Mouse (Mus musculus): ENCODE measurements around the gene Ubl3.

Gene Ubl3

DNA sequence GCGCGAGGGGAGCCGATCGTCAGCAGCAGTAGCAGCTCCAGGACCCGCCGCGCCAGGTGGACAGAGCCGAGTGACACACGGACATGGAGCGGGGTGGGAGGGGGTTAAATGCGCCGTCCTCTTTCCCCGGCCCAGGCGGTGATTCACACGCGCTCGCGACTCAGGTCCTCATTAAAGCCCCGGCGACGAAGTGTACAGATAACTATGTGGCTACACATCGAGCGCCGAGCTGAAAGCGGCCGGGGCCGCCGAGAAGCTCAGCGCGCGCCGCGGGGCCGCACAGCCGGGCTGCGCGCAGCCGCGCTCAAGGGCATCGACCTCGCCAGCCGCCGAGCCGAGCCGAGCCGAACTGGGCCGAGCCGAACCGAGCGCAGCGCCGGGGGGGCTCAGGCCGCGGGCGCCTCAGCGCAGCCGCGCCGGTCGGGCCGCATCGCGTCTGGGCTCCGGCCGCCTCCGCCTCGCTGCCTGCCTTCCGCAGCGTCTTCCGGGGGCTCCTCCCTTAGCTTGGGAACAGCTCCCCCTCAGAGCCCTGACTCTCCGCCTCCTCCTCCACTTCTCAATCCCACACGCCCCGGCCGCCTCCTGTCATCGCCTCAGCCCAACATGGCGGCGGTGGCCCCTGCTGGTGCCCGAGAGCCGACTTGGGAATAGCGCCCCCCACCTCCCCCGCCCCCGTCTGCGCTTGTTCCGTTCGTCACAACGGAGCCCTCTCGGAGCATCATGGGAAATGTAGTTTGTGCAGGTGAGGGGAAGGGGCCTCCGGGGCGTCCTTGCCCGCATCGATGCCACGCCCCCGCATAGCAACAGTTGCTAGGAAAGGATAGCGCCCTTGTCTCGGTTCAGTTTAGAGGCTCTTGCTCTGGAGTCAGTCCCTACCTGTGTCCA lies at the start of gene Ubl3:
TSS of gene Ubl3 (minus strand) at position 603 of the 885 bp plus-strand sequence.
- peak; percentile 93 to 97 for DNase-seq

GRCm38 (mm10) chr5:148598376-148598775 lies 45.8 kb upstream of the Ubl3 start:
- DNase-seq, result peak; percentile 29 to 39

GRCm38 (mm10) chr5:148596086-148596753 lies 43.6 kb upstream of the Ubl3 start:
- no peak for DNase-seq

DNA sequence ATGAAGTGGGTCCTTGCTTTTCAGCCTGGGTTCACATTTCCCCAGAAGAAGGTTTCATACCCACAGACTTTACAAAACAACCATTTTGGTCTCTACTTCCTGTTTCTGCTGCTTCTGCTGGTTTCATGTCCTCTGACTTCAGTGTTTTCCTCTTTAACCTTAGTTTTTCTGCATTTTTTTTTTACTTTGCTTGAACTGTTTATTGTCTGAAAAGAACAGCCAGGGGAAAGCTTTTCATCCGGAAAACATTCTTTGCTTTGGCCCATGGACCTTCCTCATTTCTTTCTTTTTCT lies 42.8 kb upstream of the Ubl3 start:
- DNase-seq, result no peak

GRCm38 (mm10) chr5:148594693-148595458 lies 42.3 kb upstream of the Ubl3 start:
- no peak for DNase-seq

DNA sequence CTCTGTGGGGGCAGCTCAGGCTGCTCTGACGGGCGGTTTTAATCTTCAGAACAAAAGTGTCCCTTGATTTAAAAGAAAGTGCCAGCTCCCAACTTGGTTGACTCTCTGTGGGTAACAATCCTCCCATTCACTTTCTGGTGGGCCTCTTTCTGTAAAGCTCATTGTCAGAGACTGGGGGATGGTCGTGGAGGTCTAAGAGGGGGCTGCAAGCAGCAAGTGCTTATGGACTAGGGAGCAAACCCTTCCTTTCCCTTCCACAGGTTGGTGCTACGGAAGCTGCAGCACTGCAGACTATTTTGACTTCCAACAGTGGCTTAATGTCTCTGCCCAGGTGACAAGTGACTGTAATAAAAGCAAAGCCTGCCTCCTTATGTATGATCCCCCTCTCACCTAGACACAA lies 41.0 kb upstream of the Ubl3 start:
- DNase-seq, result no peak

DNA sequence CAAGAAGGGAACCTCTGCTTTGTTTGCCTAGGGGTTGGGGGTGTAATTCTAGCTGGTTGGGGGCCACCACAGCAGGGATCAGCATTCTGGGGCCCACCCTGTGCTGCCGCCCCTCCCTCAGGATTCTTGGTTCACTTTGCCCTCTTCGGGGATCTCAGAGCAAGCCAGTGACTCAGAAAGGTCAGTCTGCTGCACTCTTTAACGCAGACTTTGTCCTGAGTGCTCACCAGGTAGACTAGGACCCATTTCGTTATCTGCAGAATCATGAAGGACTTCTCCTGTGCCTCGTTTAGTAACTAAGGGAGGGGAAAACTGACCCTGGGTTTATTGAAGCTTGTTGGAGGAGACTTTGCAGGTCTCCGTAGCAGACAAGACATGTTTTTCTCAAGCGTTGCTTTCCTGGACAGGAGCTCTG lies 38.9 kb upstream of the Ubl3 start:
- no peak for DNase-seq

DNA sequence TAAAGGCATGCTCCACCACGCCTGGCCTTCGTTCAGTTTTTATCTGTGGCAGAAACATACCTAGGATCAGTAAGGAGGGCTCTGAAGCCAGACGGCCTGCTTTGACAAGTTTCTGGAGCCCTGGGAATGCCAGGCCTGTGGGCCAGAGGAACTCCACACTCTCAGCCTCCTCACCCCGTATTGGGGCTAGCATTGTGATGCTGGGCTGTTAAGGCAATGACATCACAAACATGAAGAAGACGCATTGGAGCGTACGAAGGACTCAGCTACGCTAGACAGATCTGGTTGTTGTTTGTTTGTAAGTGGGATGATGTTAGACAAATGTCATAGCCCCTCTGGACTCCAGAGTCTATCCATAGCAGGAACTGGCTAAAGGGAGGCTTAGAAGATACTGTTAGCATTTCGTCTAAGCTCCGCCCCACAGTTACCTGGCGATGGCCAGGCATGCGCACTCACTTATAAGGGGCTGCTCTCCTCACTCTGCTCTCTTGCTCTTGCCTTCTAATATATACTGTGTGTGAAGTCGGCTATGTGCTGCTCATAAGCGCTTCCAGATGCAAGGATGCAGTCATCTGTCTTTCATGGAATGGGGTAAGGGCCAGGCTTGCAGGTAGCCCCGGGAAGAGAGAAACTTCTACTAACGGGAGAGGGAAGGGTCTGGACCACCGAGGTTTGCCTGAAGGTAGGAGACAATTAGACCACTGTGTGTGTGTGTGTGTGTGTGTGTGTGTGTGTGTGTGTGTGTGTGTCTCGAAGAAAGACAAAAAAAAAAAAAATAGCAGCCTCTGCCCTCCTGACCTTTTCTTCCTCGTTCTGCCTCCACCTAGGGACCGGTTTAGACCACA lies 38.2 kb upstream of the Ubl3 start:
- no peak for DNase-seq

- no peak for DNase-seq
Observed at GRCm38 (mm10) chr5:148588987-148589386, 36.4 kb upstream of the Ubl3 start.

DNA sequence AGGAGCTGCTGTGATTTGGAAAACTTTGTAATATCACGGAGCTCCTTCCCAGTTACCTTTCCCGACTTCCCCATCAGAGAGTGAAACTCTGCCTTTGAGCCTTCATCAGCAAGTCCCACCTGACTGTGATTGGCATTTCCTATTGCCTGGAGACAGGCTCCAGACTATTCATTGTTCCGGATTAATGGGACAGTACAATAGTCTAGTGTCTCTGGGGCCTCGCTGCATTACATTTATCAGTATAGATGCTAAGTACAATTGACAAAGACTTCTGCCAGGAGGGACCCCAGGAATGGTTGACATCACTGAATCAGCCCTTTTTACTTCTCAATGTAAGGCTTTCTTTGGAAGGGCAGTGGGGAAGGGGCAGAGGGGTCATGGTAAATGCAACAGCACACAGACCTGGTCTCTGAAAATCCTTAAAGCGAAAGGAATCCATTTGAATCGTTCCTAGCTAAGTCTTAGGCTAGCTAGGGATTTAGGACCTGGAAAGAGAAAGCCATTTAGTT lies 35.6 kb upstream of the Ubl3 start:
- DNase-seq, result no peak

GRCm38 (mm10) chr5:148580388-148580985 lies 27.9 kb upstream of the Ubl3 start:
- no peak for DNase-seq

GRCm38 (mm10) chr5:148579156-148579555 lies 26.6 kb upstream of the Ubl3 start:
- no peak for DNase-seq

DNA sequence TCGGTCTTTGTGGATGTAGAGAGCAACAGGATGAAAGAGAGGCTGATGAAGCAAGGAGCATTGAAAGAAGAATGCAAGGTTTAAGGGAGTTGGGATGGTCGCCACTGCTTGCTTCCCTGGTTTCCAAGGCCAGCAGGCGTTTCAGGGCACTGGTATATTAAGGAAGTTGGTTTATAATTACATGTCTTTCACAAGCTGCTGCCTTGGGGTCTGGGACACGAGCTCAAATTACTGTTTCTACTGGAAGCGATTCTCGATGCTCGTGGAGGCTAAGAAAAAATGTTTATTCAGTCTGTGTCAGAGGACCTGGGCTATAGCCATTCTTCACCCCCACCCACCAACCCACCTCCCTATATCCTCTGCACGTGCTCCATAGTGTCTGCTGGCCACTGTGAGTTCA lies 25.8 kb upstream of the Ubl3 start:
- no peak for DNase-seq

GRCm38 (mm10) chr5:148577278-148577677 lies 24.7 kb upstream of the Ubl3 start:
- DNase-seq, result no peak

DNA sequence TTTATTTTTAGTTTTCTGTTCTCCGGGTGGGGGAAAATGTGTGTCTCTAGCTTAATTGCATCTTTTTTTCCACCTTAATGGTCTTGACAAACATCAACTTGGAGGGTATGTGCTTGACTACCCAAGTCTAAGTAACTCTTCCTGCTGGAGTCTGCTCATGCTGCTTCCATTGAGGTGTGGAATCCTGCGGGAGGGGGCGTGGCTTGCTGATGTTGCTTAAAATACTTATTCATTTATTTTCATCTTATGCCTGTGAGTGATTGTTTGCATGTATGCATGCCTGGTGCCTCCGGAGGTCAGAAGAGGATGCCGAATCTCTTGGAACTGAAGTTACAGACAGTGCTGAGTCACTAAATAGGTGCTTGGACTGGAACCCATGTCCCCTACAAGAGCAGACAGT lies 22.6 kb upstream of the Ubl3 start:
- no peak for DNase-seq

GRCm38 (mm10) chr5:148572676-148573075 lies 20.1 kb upstream of the Ubl3 start:
- DNase-seq, result peak in 1 of 2 experiments; percentile 40

DNA sequence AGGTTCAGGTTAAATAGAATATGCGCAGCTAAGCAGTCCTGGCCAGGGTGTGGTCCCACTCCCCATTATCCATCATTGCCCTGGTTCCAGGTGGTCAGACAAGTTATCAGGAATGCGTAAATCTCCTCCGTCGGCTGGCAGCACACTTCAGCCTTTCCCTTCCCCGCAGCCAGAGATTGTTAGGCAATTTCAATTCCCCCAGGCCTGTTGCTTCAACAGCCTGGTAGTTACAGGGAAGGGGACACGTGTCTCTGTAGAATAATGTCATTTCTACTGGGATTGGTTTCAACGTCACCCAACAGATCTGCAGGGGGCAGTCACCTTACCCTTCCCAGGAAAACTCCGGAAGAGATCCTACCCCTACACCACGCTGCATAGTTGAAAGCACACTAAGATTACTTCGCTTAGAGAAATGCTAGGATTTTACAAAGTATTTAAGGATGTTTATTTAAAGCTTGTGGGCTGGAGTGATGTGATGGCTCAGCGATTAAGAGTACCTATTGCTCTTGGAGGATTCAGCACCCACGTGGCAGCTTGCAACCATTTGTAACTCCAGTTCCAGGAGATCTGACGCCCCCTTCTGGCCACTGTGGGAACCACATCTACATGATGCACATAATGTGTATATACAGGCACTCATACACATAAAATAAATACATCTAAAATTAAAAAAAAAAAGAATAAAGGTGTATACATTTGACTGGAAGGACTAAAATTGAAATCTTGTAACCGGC lies 18.1 kb upstream of the Ubl3 start:
- peak in 1 of 2 experiments; percentile 38 for DNase-seq

DNA sequence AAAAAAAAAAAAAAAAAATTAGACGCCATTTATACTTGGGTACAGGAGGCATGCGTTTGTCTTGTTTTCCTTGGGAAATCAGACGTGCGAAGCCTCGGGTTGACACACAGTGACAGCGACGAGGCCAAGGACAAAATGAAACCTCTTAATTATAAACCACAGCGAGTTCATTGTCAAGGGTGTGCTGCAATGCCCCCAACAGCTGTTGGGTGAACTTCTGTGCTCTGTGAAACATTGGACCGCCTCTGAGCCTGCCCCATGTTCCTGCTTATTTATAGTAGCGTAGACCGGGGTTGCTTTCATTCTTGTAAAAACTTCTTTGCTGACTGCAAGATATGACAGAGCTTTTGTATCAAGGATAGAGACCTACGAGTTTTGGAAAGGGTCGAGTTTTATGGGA lies 16.9 kb upstream of the Ubl3 start:
- DNase-seq, result peak; percentile 42 to 76

- DNase-seq, result no peak
Observed at GRCm38 (mm10) chr5:148565636-148566035, 13.0 kb upstream of the Ubl3 start.

- DNase-seq, result no peak
Observed at GRCm38 (mm10) chr5:148564073-148564472, 11.5 kb upstream of the Ubl3 start.

DNA sequence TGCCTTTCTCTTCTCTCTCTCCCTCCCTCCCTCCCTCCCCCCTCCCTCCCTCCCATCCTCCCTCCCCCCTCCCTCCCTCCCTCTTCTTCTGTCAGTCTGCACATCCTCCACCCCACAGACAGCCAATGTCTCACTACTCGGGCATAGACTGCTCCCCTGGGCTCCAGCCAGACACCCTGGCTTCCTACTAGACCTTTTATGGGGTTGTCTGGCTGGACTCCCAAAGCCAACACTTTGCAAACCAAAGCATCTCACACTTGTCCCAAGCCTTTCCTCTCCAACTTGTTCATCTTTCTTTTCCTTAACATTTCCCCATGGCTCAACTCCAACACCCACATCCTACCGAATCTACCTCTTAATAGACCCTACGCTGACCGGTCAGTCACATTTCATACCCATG lies 10.7 kb upstream of the Ubl3 start:
- no peak for DNase-seq

Data from lung, postnatal 4 days (tissue).